Mouse (Mus musculus): ENCODE measurements at regions not wholly inside any gene's neighbourhood (a gene's known extent, or its start where the extent isn't known, plus 50 kb on each side); places are given as distances from the start of the nearest gene placed in this dataset.

DNA sequence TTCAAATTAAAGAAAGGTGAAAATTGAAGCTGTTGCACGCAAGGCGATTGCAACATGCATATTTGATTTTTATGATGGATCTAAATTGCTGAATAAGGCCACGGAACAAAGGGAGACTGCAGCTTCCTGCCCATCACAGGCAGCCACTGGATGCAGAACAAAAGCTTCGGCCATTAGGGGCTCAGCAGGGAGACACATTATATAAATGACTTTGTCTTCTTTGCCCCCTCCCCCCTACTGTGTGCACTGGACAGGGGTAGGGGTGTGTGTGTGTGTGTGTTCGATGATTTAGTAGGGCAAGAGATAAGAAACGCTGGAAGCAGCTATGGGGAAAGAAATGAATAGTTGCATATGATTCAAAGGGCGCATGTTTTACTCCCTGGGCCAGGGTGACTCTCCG lies 481.2 kb upstream of the Pmfbp1 start:
- no peak for DNase-seq (ENCODE audit: low spot score)

- DNase-seq (ENCODE audit: low spot score) = no peak
Observed at GRCm38 (mm10) chr8:109013577-109013976, 480.2 kb upstream of the Pmfbp1 start.

DNA sequence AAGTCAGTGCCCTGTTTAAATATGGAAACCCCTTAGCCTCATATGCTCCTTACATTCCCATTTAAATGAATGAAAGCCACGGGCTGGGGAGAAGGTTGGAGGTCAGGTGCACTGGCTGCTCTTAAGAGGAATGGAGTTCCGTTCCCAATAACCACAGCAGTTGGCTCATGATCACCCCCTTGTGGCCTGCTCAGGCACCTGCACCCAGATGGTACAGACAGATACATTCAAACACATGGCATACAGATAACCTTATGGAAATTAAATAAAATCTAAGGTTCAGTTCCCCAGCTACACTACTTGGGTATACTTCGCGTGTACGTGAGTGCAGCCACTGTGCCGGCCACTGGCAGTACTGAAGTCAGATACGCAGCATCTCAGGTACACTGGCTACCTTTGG lies 479.1 kb upstream of the Pmfbp1 start:
- peak; percentile 22 for DNase-seq (ENCODE audit: low spot score)

- DNase-seq (ENCODE audit: low spot score) = no peak
Observed at GRCm38 (mm10) chr8:109019565-109019964, 474.3 kb upstream of the Pmfbp1 start.

DNA sequence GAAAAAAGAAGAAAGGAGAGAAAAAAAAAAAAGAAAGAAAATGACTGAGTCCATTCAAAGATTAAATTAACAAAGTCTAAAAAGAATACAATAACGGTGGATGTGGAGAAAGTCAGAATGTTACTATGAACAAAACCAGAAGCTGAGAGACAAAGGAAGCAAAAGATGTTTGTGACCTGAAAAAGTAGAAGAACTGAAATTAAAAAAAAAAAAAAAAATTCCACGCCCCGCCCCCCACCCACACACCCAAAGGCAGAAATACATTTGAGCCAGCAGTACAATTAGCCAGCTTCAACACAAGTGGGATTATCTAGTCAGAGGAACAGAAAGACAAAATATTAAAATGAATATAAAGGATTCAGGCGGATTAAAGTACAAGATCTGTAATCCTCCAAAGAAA lies 473.7 kb upstream of the Pmfbp1 start:
- no peak for DNase-seq (ENCODE audit: low spot score)

DNA sequence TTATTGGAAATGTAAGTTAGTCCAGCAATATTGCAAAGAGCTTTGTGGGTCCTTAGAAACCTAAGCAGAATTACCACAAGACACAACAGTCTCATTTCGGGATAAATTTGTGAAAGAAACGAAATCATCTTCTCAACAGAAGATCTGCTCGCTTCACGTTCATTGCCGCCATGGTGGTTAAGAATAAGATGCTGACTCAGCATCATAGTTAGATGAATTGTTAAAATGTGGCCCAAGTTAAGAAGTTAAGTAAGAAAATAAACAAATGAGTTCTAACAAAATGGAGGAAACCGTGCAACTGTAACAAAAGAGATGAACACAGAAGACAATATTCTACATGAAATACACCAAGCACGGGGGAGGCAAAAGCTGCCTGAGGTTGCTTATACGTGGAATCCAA lies 465.9 kb upstream of the Pmfbp1 start:
- DNase-seq (ENCODE audit: low spot score) = no peak

GRCm38 (mm10) chr8:109053608-109054007 lies 440.2 kb upstream of the Pmfbp1 start:
- DNase-seq (ENCODE audit: low spot score) = no peak

DNA sequence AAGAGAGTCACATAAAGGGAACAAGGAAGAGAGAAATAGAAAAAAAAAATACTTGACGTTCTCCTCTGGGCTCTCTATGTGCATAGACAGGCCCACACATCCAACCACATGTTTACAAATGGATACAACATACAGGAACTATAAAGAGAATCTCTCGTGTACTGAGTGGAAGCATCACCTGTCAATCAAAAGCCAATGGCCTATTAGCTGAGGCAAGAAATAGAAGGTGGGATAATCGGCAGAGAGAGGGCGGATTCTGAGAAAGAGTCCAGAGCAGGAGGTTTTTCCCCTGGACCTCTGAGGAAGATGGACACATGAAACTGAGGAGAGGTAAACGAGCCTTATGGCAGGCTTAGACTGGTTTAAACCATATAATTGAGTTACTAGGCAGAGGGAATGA lies 434.7 kb upstream of the Pmfbp1 start:
- no peak for DNase-seq (ENCODE audit: low spot score)

DNA sequence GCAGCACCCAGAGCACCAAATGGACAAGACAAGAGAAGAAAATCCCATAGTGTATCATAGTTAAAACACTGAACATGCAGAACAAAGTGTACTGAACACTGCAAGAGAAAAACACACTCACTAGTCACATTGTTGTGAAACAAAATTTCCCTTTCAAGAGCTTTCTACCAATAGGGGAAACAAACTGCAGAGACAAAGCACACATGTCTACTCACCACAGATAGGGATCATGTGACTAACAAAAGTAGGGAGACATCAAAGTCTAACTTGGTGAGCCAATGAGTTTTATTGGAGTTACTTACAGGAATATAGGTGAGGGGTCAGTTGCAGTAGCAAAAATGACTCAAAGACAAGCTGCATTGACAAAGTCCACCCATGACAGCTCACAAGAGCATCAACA lies 431.5 kb upstream of the Pmfbp1 start:
- no peak for DNase-seq (ENCODE audit: low spot score)

DNA sequence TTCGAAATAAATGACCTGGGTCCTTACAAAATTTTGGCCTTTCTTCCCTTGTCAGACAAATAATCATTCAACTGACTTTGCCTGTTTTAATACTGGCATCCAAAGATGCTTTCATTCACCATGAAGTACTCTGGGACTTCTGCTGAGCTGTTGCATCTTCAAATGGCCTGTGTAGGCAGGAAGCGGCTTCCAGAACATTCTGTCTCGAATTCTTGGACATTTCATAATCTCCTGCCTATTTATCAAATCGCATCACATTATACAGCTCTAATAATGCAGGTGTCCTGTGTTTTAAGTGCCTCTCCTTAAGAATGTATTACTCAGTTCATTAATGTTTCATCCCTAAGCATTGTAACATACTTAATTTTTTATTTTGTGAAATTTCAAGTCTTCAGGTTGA lies 420.1 kb upstream of the Pmfbp1 start:
- no peak for DNase-seq (ENCODE audit: low spot score)

DNA sequence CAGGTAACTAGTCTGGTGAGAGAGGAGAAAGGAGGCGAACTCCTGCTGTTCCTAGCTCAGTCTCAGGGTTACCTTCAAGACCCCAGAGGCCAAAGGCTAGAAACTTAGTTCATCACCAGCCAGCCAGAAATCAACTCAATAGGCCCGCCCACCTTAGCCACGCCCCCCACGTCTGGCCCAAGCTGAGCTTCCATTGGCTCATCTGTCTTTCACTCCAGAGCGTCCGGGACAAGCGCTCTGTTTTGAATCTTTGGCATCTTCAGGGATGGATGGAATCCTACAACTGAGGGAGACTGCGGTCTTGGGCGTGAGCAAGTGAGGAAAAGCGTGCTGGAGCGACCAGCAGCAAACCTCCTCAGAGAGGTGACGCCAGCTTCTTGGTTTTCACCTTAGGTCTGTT lies 418.8 kb upstream of the Pmfbp1 start:
- peak; percentile 49 for DNase-seq (ENCODE audit: low spot score)

DNA sequence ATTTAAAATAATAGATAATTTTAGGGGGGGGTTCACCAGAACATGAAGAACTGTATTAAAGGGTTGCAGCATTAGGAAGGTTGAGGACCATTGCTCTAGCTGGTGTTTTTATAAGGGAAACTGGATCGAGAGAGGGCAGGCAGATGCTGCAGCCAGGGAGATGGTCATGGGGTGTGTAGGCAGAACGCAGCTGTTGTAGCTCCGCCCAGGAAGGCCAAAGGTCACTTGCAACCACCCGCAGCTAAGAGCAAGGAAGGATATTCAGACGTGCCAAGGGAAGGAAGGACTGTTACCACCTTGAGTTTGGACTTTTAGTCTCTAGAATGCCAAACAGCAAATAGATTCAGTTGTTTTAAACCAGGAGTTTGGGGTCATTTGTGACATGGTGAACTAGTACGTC lies 414.6 kb upstream of the Pmfbp1 start:
- peak; percentile 9 for DNase-seq (ENCODE audit: low spot score)

DNA sequence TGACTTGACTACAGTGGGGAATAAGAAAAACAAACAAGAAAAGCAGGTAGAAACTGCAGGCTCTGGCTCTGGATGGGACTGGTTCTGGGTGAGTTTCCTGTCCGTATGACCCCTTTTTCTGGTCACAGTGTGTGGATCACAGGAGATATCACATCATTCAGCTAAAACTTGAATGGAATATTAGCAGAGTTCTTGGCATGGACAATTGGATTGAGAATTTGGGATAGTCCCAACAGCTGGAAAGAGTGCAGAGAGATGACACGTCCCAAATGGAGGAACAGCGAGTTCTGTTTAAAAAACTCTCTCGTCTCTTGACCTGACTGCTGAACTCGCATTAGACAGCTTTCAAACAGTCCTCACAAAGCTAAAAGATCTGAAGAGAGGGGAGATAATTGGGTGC lies 412.5 kb upstream of the Pmfbp1 start:
- DNase-seq (ENCODE audit: low spot score) = no peak

DNA sequence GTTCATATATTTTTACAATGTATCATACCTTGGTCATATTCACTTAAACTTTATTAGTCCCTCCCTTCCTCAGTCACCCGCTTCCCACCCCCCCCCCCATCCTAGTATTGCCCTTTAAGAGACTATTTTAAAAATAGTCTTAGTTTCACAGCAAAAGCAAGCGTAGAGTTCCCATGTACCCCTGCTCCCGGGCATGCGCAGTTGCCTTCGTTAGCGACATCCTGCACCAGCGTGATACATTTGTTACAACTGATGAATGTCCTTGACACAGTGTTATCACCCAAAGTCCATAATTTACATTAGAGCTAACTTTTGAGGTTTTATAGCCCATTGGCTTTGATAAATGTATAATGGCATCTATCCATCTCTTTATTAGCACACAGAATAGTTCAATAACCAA lies 408.7 kb upstream of the Pmfbp1 start:
- no peak for DNase-seq (ENCODE audit: low spot score)

DNA sequence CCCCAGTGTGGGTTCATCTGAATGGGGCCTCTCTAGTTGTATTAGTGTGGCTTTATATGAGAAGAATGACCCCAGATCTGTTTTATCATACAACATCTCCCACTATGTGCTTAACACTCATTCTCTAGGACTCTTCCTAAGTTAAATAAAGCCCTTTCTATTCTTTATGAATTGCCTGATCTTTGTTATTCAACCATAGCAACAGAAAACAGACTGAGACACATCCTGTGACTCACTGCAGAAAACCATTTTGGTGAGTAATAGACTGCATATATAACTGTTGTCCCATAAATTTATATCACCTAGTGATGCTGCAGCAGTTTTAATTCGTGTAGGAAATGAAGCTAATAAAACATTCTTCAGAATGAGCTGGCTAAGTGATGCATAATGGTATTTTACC lies 406.0 kb upstream of the Pmfbp1 start:
- DNase-seq (ENCODE audit: low spot score) = no peak

DNA sequence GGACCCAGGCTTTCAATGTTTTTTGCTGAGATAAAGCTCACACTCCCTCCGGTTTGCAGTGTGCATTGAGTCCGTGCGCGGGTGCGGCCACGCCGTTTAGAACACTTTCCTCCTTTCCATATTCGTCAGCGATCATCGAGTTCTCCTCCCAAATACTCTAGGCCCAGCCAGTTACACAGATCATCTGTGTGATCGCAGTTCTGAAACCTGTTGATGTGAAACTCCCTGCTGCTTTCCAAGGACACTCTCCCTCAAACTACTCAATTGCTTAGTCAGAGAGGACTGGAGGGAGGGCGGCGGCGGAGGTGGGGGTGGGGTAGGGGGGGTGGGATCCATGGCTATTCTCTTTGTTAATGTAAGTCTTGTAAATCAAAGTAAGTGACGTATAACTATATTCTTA lies 394.2 kb upstream of the Pmfbp1 start:
- DNase-seq (ENCODE audit: low spot score) = no peak

DNA sequence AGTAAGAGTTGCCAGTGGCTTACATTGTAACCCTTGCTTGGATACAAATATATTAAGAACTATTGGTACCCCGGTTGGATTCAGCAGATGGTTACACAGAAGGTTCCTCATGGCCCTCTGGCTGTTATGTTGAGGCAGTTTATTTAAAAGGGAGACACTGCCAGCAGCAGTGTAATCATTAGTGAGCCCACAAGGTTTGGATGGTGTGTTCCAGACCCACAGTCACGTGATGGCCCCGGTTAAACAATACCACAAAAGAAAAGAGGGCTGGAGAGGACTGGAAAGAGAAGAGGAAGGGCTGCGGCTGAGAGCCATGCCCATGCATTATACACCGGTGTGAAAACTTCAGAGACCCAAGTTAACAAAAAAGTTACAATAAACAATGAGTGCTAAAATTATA lies 392.4 kb upstream of the Pmfbp1 start:
- no peak for DNase-seq (ENCODE audit: low spot score)

GRCm38 (mm10) chr8:109104798-109105326 lies 389.0 kb upstream of the Pmfbp1 start:
- no peak for DNase-seq (ENCODE audit: low spot score)

GRCm38 (mm10) chr8:109105693-109106092 lies 388.1 kb upstream of the Pmfbp1 start:
- DNase-seq (ENCODE audit: low spot score) = no peak

GRCm38 (mm10) chr8:109106971-109107370 lies 386.9 kb upstream of the Pmfbp1 start:
- no peak for DNase-seq (ENCODE audit: low spot score)

DNA sequence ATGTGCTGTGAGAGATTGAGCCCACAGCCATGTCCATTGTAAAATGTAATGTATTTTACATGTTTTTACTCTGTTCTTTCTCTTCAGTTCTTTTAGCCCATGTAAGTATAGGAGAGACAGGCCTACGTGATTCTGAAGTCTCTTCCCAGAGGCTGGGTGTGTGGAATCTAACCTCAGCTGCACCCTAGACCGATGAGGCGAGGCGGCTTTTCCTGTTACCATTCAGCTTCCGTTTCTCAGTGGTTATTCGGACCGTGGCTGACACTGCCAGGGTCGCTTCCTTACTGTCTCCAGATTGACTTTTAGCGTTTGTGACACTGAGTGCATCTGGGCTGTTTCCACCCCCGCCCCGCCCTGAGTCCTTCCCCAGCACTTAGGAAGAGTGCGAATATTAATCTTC lies 386.1 kb upstream of the Pmfbp1 start:
- no peak for DNase-seq (ENCODE audit: low spot score)

DNA sequence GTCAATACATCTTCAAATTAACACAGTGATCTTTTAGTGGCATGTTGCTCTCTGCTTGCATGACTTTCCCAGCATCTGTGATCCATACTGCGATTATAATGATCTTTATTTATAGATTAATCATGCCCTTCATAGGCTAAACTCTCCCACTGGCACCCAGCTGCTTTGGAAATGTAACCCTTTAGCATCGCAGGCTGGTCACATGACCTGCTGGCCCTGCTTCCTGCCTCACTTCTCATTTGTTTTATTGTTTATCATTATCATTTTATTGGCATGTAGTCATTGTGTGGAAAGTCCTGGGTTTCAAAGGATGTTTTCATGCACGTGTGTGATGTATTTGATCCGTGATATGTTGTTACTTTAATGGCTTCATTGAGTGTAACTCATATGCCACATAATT lies 384.4 kb upstream of the Pmfbp1 start:
- DNase-seq (ENCODE audit: low spot score) = no peak

DNA sequence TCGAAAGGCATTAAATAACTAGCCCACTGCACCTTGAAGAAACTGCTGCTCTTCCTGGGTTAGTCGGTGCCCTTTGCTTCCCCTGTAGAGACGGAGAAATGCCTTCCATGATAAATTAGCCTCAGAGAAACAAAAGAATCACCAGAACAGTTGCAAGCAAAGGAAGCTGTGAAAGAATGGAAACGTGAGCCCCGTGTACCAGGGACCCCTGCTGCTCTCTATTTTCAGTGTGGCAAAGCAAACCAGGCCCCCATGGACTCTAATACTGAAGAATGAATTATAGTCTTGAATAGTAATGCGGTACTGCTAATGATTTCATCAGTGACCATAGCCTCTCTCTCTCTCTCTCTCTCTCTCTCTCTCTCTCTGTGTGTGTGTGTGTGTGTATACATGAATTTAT lies 372.1 kb upstream of the Pmfbp1 start:
- DNase-seq (ENCODE audit: low spot score) = no peak

- DNase-seq (ENCODE audit: low spot score) = no peak
Observed at GRCm38 (mm10) chr8:109142495-109143158, 351.2 kb upstream of the Pmfbp1 start.

- DNase-seq (ENCODE audit: low spot score) = no peak
Observed at GRCm38 (mm10) chr8:109151711-109152110, 342.1 kb upstream of the Pmfbp1 start.

Data from yolk sac, embryonic 10.5 days (tissue).